Mouse (Mus musculus) megakaryocyte, embryonic 14.5 days (primary cell): ENCODE measurements around the gene Msh6.

Experiments
- FLI1 ChIP-seq: IDR thresholded peaks from 2 replicates; pipeline ENCODE4 v1.6.1; 2012; ENCODE audit warnings: low read length, inconsistent platforms, mixed read lengths
- GATA1 ChIP-seq: IDR thresholded peaks from 3 replicates; pipeline ENCODE4 v1.6.1; 2012; ENCODE audit warnings: mixed read lengths, low read length, inconsistent platforms, borderline replicate concordance

DNA sequence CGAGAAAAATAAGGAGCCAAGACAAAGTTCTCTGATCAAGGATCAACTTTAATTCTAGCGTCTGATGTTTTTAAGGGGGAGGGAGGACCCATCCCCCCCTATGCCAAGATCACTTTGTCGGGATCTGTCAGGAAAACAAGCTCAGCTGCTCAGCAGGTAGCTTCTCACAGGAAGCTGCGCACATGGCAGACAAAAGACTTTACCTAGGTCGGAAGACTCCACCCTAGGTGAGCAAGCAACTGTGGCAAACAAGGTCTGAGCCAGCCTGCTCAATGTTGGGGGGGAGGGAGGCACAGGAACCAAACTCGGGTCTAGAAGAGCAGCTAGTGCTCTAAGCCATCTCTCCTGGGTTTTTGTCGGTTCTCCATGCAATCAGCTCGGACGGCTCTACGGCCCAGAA is 40.5 kb upstream of the Msh6 start:
- TF ChIP-seq GATA1 (no peak), FLI1 (no peak)
